Mouse (Mus musculus) heart, postnatal 36 days (tissue): ENCODE results near the gene 1700001P01Rik. TPM values are rescaled to one million over a fixed set of nuclear protein-coding genes. Genes with fewer than 3 reads are reported as not detected.
"Not testable (repeated sequence)": the region's sequence is repeated elsewhere in the genome, so short reads cannot be mapped to it uniquely, and the experiment has no call there.

Source experiments
- DNase-seq, 2 experiments: peaks; one replicate each; pipeline ENCODE4 v3.0.0; 2021 to 2022
- intact Hi-C: fragments of 180-260 bp; cut with DNase I; formaldehyde crosslinking; loops from one replicate; pipeline ENCODE4 v1.15.1; 2025
- total RNA-seq, 2 experiments: library from RNA; stranded (reverse); gene quantifications; 2 replicates each; pipeline ENCODE4 v1.2.3; 2021

Gene 1700001P01Rik
- total RNA-seq, 2 experiments from 2014 or later, result not detected

- DNase-seq, result no peak
- intact Hi-C loops, result no loop called here
Measured at GRCm38 (mm10) chr11:97758125-97758524, 17.6 kb downstream of the 1700001P01Rik start.

GRCm38 (mm10) chr11:97753277-97753676 lies 22.4 kb downstream of the 1700001P01Rik start:
- intact Hi-C loops, result no loop called here

GRCm38 (mm10) chr11:97748496-97748895 lies 27.2 kb downstream of the 1700001P01Rik start:
- intact Hi-C loops, result no loop called here
- no peak for DNase-seq

More at GRCm38 (mm10) chr11:97753277-97753676, 22.4 kb downstream of the 1700001P01Rik start:
- no peak for DNase-seq

DNA sequence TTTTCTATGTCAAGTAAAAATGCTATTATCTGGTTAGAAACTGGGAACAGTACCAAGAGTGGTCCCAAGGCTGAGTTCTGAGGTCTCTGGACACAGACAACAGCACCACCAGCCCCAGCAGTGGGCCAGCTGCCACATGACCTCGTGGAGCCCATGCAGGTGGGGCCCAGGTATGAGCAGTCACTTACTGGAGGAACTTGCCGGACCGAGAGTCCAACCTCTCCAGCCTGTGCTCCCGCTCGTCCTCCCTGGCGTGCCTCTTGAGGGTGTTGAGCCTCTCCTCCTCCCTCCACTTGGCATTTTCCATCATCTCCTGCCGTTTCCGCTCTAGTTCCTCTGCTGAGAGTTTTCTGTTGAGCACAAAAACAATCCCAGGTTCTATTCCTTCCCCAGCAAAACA lies 27.9 kb downstream of the 1700001P01Rik start:
- no peak for DNase-seq
- intact Hi-C loops, result no loop called here

DNA sequence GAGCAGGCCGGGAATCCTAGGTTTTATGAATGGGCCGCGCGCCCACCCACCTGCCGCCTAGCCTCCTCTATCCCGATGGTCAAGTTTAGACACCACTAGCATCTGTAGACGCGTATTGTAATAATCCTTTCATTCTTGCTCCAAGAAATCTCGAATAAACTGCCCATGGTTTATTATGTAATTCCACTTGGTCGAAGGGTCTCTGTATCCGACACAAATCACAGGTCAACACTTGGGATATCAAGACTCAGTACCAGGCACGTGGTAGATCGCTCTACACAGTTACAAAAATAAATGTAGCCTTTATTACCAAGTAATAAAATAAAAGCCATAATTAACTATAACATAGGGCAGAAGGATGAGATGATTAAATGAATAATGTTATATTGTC lies 30.4 kb downstream of the 1700001P01Rik start:
- DNase-seq, result no peak
- intact Hi-C loops, result no loop called here

- DNase-seq, result peak; percentile 97 to 100
- intact Hi-C loops, result loop anchor here (5.0 kb wide), 1 partner anchor 98 kb away; no protein-coding TSS in a partner anchor
Measured at GRCm38 (mm10) chr11:97744718-97745330, 30.9 kb downstream of the 1700001P01Rik start.

- intact Hi-C loops, result loop anchor here (5.0 kb wide), 1 partner anchor 97 kb away; no protein-coding TSS in a partner anchor
- DNase-seq, result no peak
Measured at GRCm38 (mm10) chr11:97744063-97744717, 31.5 kb downstream of the 1700001P01Rik start, which contains the start of gene Pip4k2b. TSS of gene Pip4k2b (minus strand) at chr11:97744704.

DNA sequence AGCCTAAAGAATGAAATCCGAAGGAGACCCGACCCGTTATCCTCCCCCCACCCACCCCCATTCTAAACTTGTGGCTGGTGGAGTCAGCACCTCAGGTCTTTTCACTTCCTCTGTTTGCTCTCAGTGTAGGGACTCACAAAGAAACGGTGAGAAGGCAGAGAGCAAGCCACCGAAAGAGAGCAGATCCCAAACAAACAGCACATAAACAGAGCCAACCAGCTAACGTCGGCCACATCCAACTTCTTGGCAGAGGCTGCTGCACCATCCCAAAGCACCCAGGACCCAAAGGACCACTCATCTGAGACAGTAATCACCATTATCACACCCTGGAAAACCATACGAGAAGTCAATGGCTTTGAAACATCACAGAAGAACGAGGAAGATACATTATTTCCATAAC lies 32.3 kb downstream of the 1700001P01Rik start:
- intact Hi-C loops, result loop anchor here (2.0 to 5.0 kb wide), 2 partner anchors 37 to 96 kb away; no protein-coding TSS in a partner anchor
- no peak for DNase-seq

DNA sequence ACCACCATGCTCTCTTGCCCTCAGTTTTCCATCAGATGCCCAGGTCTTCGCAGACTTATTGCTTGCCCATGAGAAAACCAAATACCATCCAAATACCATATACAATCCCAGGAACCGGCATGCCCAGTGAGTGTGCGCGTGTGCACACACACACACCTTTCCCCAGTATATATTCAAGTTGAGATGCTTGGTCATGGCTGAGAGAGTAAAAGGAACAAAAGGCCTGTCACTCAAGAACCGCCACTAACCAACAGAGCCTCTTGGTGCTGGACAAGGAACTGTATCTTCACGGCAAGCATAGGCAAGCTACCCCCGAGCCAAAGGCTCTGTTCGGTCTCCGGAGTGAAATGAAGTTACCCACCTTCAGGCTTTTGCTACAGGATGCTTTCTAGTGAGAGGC lies 33.1 kb downstream of the 1700001P01Rik start:
- DNase-seq, result no peak
- intact Hi-C loops, result loop anchor here (2.0 to 5.0 kb wide), 2 partner anchors 36 to 95 kb away; no protein-coding TSS in a partner anchor

GRCm38 (mm10) chr11:97742157-97742556 lies 33.6 kb downstream of the 1700001P01Rik start:
- intact Hi-C loops, result loop anchor here (2.0 to 5.0 kb wide), 2 partner anchors 35 to 95 kb away; no protein-coding TSS in a partner anchor
- DNase-seq, result no peak

DNA sequence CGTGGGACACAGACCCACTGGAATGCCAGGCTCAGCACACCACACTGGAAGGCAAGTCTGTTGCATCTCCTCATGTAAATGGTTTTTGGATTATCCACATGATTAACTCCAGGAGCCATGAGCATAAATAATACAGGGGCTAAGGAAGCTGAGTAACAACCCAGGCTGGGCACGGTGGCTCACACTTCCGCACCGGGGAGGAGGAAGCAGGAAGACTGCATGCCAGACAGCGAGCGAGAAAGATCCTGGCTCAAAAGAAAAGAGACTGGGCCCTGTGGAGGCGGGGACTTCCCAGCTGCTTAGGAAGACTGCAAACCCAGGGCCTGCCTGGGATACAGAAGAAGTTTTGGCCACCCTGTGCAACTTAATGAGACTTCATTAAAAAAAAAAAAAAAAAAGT lies 35.5 kb downstream of the 1700001P01Rik start:
- intact Hi-C loops, result loop anchor here (5.0 kb wide), 1 partner anchor 93 kb away; no protein-coding TSS in a partner anchor
- DNase-seq, result peak in 1 of 2 experiments; percentile 28

GRCm38 (mm10) chr11:97739155-97739554 lies 36.6 kb downstream of the 1700001P01Rik start:
- intact Hi-C loops, result no loop called here
- DNase-seq, result no peak

- no peak for DNase-seq
- intact Hi-C loops, result no loop called here
Measured at GRCm38 (mm10) chr11:97738703-97739102, 37.0 kb downstream of the 1700001P01Rik start.

- intact Hi-C loops, result no loop called here
- DNase-seq, result no peak
Measured at GRCm38 (mm10) chr11:97737600-97737999, 38.1 kb downstream of the 1700001P01Rik start.

- intact Hi-C loops, result no loop called here
- no peak for DNase-seq
Measured at GRCm38 (mm10) chr11:97736645-97737044, 39.1 kb downstream of the 1700001P01Rik start.

DNA sequence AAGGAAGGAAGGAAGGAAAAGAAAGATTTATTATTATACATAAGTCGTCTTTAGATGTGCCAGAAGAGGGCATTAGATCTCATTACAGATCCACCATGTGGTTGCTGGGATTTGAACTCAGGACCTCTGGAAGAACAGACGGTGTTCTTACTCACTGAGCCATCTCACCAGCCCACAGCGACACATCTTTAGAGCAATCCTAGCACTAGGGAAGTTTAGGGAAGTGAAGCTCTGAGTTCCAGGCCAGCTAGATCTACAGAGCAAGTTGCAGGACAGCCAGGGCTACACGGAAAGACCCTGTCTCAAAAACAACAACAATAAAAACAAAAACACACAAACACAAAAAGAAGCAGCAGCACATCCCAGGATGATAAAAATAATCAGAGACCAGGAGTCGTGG lies 40.9 kb downstream of the 1700001P01Rik start:
- intact Hi-C loops, DNase-seq: not testable (repeated sequence)

DNA sequence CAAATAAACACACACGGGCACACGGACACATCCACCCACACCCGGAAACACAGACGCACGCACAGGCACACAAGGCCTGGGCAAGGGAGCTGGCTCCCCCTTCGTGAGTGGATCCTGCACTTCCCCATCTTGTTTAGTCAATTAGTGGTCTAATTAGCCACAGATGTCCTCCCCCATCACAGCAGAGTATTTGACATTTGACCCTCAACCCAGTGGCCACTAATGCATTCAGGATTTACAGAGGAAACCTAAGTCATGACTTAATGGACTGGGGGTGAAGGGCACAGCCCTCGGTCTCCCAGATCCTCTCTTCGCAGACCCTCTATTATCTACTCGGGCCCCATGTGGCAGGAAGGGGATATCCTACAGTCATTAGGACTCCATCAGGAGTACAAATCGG lies 42.0 kb downstream of the 1700001P01Rik start:
- intact Hi-C loops, result no loop called here
- no peak for DNase-seq

GRCm38 (mm10) chr11:97728730-97729129 lies 47.0 kb downstream of the 1700001P01Rik start:
- intact Hi-C loops, result no loop called here

GRCm38 (mm10) chr11:97728311-97728710 lies 47.4 kb downstream of the 1700001P01Rik start:
- no peak for DNase-seq
- intact Hi-C loops, result no loop called here

More at GRCm38 (mm10) chr11:97728730-97729129, 47.0 kb downstream of the 1700001P01Rik start:
- no peak for DNase-seq

DNA sequence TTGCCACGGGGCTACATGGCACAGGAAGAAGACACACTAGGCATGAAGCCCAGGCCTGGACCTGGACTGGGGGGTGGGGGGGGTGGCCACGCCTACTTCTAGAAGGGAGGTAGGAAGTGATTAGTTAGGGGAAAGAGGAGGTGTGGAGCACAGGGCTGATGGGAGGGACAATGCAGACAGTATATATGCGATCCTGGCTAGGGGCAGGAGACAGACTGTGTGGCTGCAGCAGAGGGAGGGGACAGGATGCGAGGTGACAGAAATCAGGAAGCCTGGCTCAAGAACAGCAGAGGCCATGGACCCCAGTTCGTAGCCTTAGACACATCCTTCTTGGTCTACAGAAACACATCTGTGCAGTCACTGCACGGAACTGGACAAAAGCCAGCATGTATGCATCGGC lies 52.0 kb downstream of the 1700001P01Rik start:
- intact Hi-C loops, result no loop called here
- no peak for DNase-seq
